Mouse (Mus musculus): ENCODE measurements around the gene Hoxd3. TPM values are rescaled to one million over a fixed set of nuclear protein-coding genes. Genes with fewer than 3 reads are reported as not detected.

The Hoxd3 gene
- polyA plus RNA-seq, 1 experiment: 0.42 TPM

DNA sequence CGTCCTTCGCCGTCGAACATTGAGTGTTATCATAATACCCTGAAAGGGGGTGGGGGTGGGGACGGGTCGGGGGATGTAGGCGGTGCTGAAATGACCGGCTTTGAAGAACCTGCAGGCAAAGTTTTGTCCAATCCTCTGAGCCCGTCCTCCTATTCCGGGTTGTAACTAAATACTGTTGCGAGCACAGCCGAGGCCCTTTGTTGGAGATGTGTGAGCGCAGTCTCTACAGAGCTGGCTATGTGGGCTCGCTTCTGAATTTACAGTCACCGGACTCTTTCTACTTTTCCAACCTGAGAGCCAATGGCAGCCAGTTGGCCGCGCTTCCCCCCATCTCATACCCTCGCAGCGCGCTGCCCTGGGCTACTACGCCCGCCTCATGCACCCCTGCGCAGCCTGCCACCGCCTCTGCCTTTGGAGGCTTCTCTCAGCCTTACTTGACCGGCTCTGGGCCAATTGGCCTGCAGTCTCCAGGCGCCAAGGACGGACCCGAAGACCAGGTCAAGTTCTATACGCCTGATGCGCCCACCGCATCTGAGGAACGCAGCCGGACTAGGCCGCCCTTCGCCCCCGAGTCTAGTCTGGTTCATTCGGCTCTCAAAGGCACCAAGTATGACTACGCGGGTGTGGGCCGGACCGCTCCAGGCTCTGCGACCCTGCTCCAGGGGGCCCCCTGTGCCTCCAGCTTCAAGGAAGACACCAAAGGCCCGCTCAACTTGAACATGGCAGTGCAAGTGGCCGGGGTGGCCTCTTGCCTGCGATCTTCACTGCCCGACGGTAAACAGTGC, 36.7 kb upstream of the Hoxd3 start, which contains the start of gene Hoxd12:
Hoxd12 (plus strand) TSS at position 133 of the 785 bp plus-strand sequence.
- Histone ChIP-seq H3K27me3 (ENCODE audit: control insufficient read depth, insufficient read depth, low read length) (peaks cover 83% of the 10 kb centered on the region), H3K4me1 (ENCODE audit: control insufficient read depth, insufficient read depth, insufficient read length, low read length) (peaks cover 6% of the 10 kb centered on the region; the same call in 1 of the 2 replicates), H3K4me3 (ENCODE audit: low read depth, low read length) (no peak within 1 kb of the TSS), H3K36me3 (ENCODE audit: control insufficient read depth, insufficient read depth, low read length) (no peaks in the 10 kb centered on the region), H3K27ac (ENCODE audit: insufficient read depth, low read depth, low read length) (no peak within 1 kb of the TSS)
- TF ChIP-seq POLR2A (IDR thresholded peaks at IDR 0.05; ENCODE audit: low read depth, low read length) (no peak), CTCF (IDR thresholded peaks at IDR 0.05; ENCODE audit: extremely low read depth, insufficient read length, insufficient replicate concordance, low read depth, low read length) (no peak)
- WGBS: 8% methylated on average over 47 of the region's 47 CpGs

GRCm38 (mm10) chr2:74675666-74676282, 36.0 kb upstream of the Hoxd3 start:
- Histone ChIP-seq H3K4me3 (ENCODE audit: low read depth, low read length) (no peak overlapping the region), H3K4me1 (ENCODE audit: control insufficient read depth, insufficient read depth, insufficient read length, low read length) (peaks cover 6% of the 10 kb centered on the region; the same call in 1 of the 2 replicates), H3K36me3 (ENCODE audit: control insufficient read depth, insufficient read depth, low read length) (no peaks in the 10 kb centered on the region), H3K27ac (ENCODE audit: insufficient read depth, low read depth, low read length) (no peak overlapping the region), H3K27me3 (ENCODE audit: control insufficient read depth, insufficient read depth, low read length) (peaks cover 86% of the 10 kb centered on the region)
- TF ChIP-seq CTCF (IDR thresholded peaks at IDR 0.05; ENCODE audit: extremely low read depth, insufficient read length, insufficient replicate concordance, low read depth, low read length) (no peak), POLR2A (IDR thresholded peaks at IDR 0.05; ENCODE audit: low read depth, low read length) (no peak)
- whole genome bisulfite sequencing: 13% methylated on average over 24 of the region's 24 CpGs

- Histone ChIP-seq H3K27ac (ENCODE audit: insufficient read depth, low read depth, low read length) (no peak overlapping the region), H3K36me3 (ENCODE audit: control insufficient read depth, insufficient read depth, low read length) (no peaks in the 10 kb centered on the region), H3K4me3 (ENCODE audit: low read depth, low read length) (no peak overlapping the region), H3K27me3 (ENCODE audit: control insufficient read depth, insufficient read depth, low read length) (peaks cover 92% of the 10 kb centered on the region), H3K4me1 (ENCODE audit: control insufficient read depth, insufficient read depth, insufficient read length, low read length) (peaks cover 6% of the 10 kb centered on the region; the same call in 1 of the 2 replicates)
- no peak for TF ChIP-seq CTCF (IDR thresholded peaks at IDR 0.05; ENCODE audit: extremely low read depth, insufficient read length, insufficient replicate concordance, low read depth, low read length)
- TF ChIP-seq POLR2A (IDR thresholded peaks at IDR 0.05; ENCODE audit: low read depth, low read length): no peak
- 9% methylated on average over 9 of the region's 9 CpGs for WGBS
Measured at GRCm38 (mm10) chr2:74676376-74677052, 35.2 kb upstream of the Hoxd3 start.

GRCm38 (mm10) chr2:74677106-74677505, 34.6 kb upstream of the Hoxd3 start:
- Histone ChIP-seq H3K27me3 (ENCODE audit: control insufficient read depth, insufficient read depth, low read length) (peaks cover 93% of the 10 kb centered on the region), H3K36me3 (ENCODE audit: control insufficient read depth, insufficient read depth, low read length) (no peaks in the 10 kb centered on the region)
- WGBS: 26% methylated on average over 2 of the region's 2 CpGs

DNA sequence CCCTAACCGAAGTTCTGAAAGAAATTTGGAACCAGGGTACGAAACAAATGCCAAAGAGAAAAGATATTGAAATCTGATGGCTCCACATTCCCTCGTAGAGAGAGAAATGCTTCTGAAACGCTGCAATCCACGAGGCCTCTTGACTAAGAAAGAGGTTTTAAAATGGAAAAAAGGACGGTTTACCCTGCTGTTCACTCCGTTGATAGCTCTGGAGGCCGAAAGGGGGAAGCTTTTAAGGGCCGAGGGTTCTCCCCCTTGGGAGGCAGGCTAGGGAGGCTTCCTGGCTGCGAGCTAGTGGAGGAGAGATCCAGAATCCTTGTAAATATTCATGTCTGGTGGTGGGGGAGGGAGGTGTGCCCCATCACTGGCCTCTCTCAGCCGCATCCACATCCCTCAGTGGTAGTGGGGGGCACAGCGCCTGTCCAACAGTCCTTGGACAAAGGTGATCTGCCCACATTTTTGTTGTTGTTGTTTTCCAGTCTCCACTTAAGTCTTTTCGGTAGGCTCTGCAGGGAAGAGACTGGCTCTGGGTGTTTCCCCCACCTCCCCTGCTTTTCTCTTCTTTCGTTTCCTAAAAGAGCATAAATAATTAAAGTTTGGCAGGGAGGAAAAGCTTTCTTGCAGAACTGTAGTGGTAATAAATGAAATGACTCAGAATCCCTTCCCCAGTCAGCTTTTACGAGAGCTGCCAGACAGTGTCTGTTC, 32.7 kb upstream of the Hoxd3 start, which contains the start of gene Hoxd11:
Hoxd11 (plus strand) TSS at position 667 of the 705 bp plus-strand sequence.
- no peaks in the 10 kb centered on the region for H3K36me3 ChIP-seq (ENCODE audit: control insufficient read depth, insufficient read depth, low read length)
- no peak within 1 kb of the TSS for H3K4me3 ChIP-seq (ENCODE audit: low read depth, low read length)
- H3K4me1 ChIP-seq (ENCODE audit: control insufficient read depth, insufficient read depth, insufficient read length, low read length): peaks cover 3% of the 10 kb centered on the region; the same call in 1 of the 2 replicates
- no peak for TF ChIP-seq POLR2A (IDR thresholded peaks at IDR 0.05; ENCODE audit: low read depth, low read length)
- TF ChIP-seq CTCF (IDR thresholded peaks at IDR 0.05; ENCODE audit: extremely low read depth, insufficient read length, insufficient replicate concordance, low read depth, low read length): no peak
- peaks cover 93% of the 10 kb centered on the region for H3K27me3 ChIP-seq (ENCODE audit: control insufficient read depth, insufficient read depth, low read length)
- WGBS: 5% methylated on average over 15 of the region's 15 CpGs
- H3K27ac ChIP-seq (ENCODE audit: insufficient read depth, low read depth, low read length): no peak within 1 kb of the TSS

More at GRCm38 (mm10) chr2:74677106-74677505, 34.6 kb upstream of the Hoxd3 start:
- TF ChIP-seq CTCF (IDR thresholded peaks at IDR 0.05; ENCODE audit: extremely low read depth, insufficient read length, insufficient replicate concordance, low read depth, low read length) (no peak), POLR2A (IDR thresholded peaks at IDR 0.05; ENCODE audit: low read depth, low read length) (no peak)
- Histone ChIP-seq H3K4me1 (ENCODE audit: control insufficient read depth, insufficient read depth, insufficient read length, low read length) (peaks cover 6% of the 10 kb centered on the region), H3K27ac (ENCODE audit: insufficient read depth, low read depth, low read length) (no peak overlapping the region), H3K4me3 (ENCODE audit: low read depth, low read length) (no peak overlapping the region)

- no peaks in the 10 kb centered on the region for H3K36me3 ChIP-seq (ENCODE audit: control insufficient read depth, insufficient read depth, low read length)
- no peak overlapping the region for H3K4me3 ChIP-seq (ENCODE audit: low read depth, low read length)
- no peak overlapping the region for H3K27ac ChIP-seq (ENCODE audit: insufficient read depth, low read depth, low read length)
- TF ChIP-seq CTCF (IDR thresholded peaks at IDR 0.05; ENCODE audit: extremely low read depth, insufficient read length, insufficient replicate concordance, low read depth, low read length) (no peak), POLR2A (IDR thresholded peaks at IDR 0.05; ENCODE audit: low read depth, low read length) (no peak)
- peaks cover 3% of the 10 kb centered on the region; the same call in 1 of the 2 replicates for H3K4me1 ChIP-seq (ENCODE audit: control insufficient read depth, insufficient read depth, insufficient read length, low read length)
- peaks cover 95% of the 10 kb centered on the region for H3K27me3 ChIP-seq (ENCODE audit: control insufficient read depth, insufficient read depth, low read length)
- WGBS: 2% methylated on average over 26 of the region's 26 CpGs
Measured at GRCm38 (mm10) chr2:74679596-74679971, 32.1 kb upstream of the Hoxd3 start.

Measured in small intestine, adult 2 months (tissue).